Mouse (Mus musculus): Measurements from ENCODE around the gene Mageb3.
"Not testable (repeated sequence)": the region's sequence is repeated elsewhere in the genome, so short reads cannot be mapped to it uniquely, and the experiment has no call there.

Gene Mageb3

GRCm38 (mm10) chr2:121955765-121956223 lies at the start of gene Mageb3, which contains the start of gene Ctdspl2:
TSS of gene Mageb3 (minus strand) at chr2:121956092.
TSS of gene Ctdspl2 (plus strand) at chr2:121956001.
- peak; percentile 93 for DNase-seq (ENCODE audit: low read depth, low spot score)

- DNase-seq (ENCODE audit: low read depth, low spot score) = peak; percentile 28
These were observed 39.8 kb upstream of the Mageb3 start for GRCm38 (mm10) chr2:121995738-121996137.

- peak; percentile 13 for DNase-seq (ENCODE audit: low read depth, low spot score)
These were observed 1.4 kb upstream of the Mageb3 start for GRCm38 (mm10) chr2:121957216-121957792.

GRCm38 (mm10) chr2:121956224-121957018 lies 529 bp upstream of the Mageb3 start:
- DNase-seq (ENCODE audit: low read depth, low spot score) = peak; percentile 94

GRCm38 (mm10) chr2:121954971-121955656 lies 778 bp downstream of the Mageb3 start:
- DNase-seq (ENCODE audit: low read depth, low spot score) = peak; percentile 28

- no peak for DNase-seq (ENCODE audit: low read depth, low spot score)
These were observed 12.5 kb downstream of the Mageb3 start for GRCm38 (mm10) chr2:121943364-121943763.

GRCm38 (mm10) chr2:121937624-121938023 lies 18.3 kb downstream of the Mageb3 start:
- DNase-seq (ENCODE audit: low read depth, low spot score) = not testable (repeated sequence)

GRCm38 (mm10) chr2:121916047-121916970 lies 39.6 kb downstream of the Mageb3 start:
- no peak for DNase-seq (ENCODE audit: low read depth, low spot score)

- DNase-seq (ENCODE audit: low read depth, low spot score) = peak; percentile 24
These were observed 45.9 kb downstream of the Mageb3 start for GRCm38 (mm10) chr2:121909975-121910374.
